In the genomic region with DNA sequence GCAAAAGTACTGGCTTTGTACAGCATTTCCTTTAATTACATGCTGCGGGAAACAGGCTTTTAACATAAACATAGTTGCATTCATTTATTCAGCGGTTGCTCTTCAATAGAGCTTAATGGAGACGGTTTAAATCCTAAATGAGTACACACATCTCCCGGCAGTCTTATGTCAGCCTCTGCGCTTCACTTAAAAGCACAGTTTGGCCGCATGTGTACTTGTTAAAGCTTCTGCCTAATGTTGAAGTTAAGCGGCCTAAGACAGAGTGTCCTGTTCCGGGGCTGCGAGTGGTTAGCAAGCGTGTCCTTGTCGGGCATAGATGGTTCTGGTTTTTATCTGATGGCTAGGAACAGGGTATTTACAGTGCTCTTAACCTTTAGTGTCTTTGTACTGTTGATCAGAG, we compare ENCODE assay signal across 27 mouse cellular contexts.
DNase-seq lines count a peak whose midpoint lies in the region; ATAC-seq and TF ChIP-seq lines count a peak whose summit lies in the region.
"Had no signal": no experiment of that assay in that cellular context is flagged by ENCODE, and none has a peak within 500 bp of the region (broad histone marks: within the 10 kb centered on the region; RNA-seq: fewer than 3 reads in every experiment).

No protein-coding gene starts in this region.

- DNase-seq in heart, adult 11 months: peak; percentile 66
- no peak for DNase-seq in heart, postnatal 14 days
- DNase-seq in midbrain, embryonic 14.5 days: peak; percentile 39
- DNase-seq in midbrain, postnatal 0 days (ENCODE audit: low spot score): no peak
- no peak for DNase-seq in cerebellum, adult 2 months
- no peak for DNase-seq in urinary bladder, postnatal 14 days (ENCODE audit: low spot score)
- DNase-seq: adrenal gland, postnatal 25 days; cerebellum, adult 18-20 months; cerebellum, postnatal 14 days; gastrocnemius, postnatal 14 days; heart, postnatal 36 days; kidney, adult 2 months; liver; lung, adult 2 months; lung, postnatal 10 days; retina, postnatal 1 day; right cerebral cortex, postnatal 14 days had no signal

- no peak overlapping the region for H3K27ac ChIP-seq in midbrain, embryonic 14.5 days (replicated peaks; ENCODE audit: low read depth, low read length)
- no peak overlapping the region for H3K27ac ChIP-seq in midbrain, postnatal 0 days (ENCODE audit: low read depth, low read length)
- H3K27ac ChIP-seq in forebrain, embryonic 13.5 days: peak overlapping the region; percentile 11; the same call in 1 of the 2 replicates
- peak overlapping the region; percentile 62; the same call in 1 of the 2 replicates for H3K27ac ChIP-seq in neural tube, embryonic 14.5 days (ENCODE audit: low read depth, low read length)
- H3K27ac ChIP-seq in cerebellum, adult 2 months (ENCODE audit: insufficient read depth, low read length): no peak overlapping the region
- H3K27ac ChIP-seq: heart, embryonic 10.5 days; heart, embryonic 15.5 days; hindbrain, embryonic 15.5 days; kidney, postnatal 0 days; liver, embryonic 14.5 days; macrophage had no signal

- no peaks in the 10 kb centered on the region for H3K9me3 ChIP-seq in midbrain, embryonic 14.5 days (ENCODE audit: control insufficient read depth, low read length)
- no peaks in the 10 kb centered on the region for H3K9me3 ChIP-seq in midbrain, postnatal 0 days (ENCODE audit: low read length)
- no peaks in the 10 kb centered on the region for H3K9me3 ChIP-seq in forebrain, embryonic 13.5 days (replicated peaks)
- H3K9me3 ChIP-seq in neural tube, embryonic 14.5 days (ENCODE audit: control insufficient read depth, low read length): no peaks in the 10 kb centered on the region
- H3K9me3 ChIP-seq: heart, embryonic 10.5 days; heart, embryonic 15.5 days; hindbrain, embryonic 15.5 days had no signal

- intact Hi-C loops in heart, postnatal 14 days (cut with DNase I): no loop called here

- no peaks in the 10 kb centered on the region for H3K36me3 ChIP-seq in midbrain, embryonic 14.5 days (ENCODE audit: control insufficient read depth, insufficient read depth, low read length)
- peaks cover 9% of the 10 kb centered on the region; the same call in 1 of the 2 replicates for H3K36me3 ChIP-seq in midbrain, postnatal 0 days (ENCODE audit: insufficient read depth, low read length)
- H3K36me3 ChIP-seq in forebrain, embryonic 13.5 days (ENCODE audit: poor library complexity, severe bottlenecking): 0 out of 2 replicates have a peak, but pooled peaks cover 3% of the 10 kb centered on the region
- H3K36me3 ChIP-seq in neural tube, embryonic 14.5 days (ENCODE audit: control insufficient read depth, insufficient read depth, low read length): no peaks in the 10 kb centered on the region
- H3K36me3 ChIP-seq: heart, embryonic 15.5 days had no signal

- no peak overlapping the region for H3K4me3 ChIP-seq in midbrain, embryonic 14.5 days (replicated peaks; ENCODE audit: low read depth, low read length)
- no peak overlapping the region for H3K4me3 ChIP-seq in midbrain, postnatal 0 days (ENCODE audit: low read depth, low read length)
- no peak overlapping the region for H3K4me3 ChIP-seq in forebrain, embryonic 13.5 days
- H3K4me3 ChIP-seq in neural tube, embryonic 14.5 days (ENCODE audit: low read depth, low read length): no peak overlapping the region
- no peak overlapping the region for H3K4me3 ChIP-seq in cerebellum, adult 2 months (replicated peaks; ENCODE audit: insufficient read depth, low read depth, low read length)
- H3K4me3 ChIP-seq: erythroblast, embryonic 14.5 days; heart, embryonic 10.5 days; heart, embryonic 15.5 days; hindbrain, embryonic 15.5 days had no signal

- TF ChIP-seq POLR2A in cerebellum, adult 2 months (IDR thresholded peaks at IDR 0.05; ENCODE audit: borderline replicate concordance, insufficient read depth, low read length): no peak

- H3K4me2 ChIP-seq in midbrain, embryonic 14.5 days (ENCODE audit: low read length): no peak overlapping the region
- no peak overlapping the region for H3K4me2 ChIP-seq in midbrain, postnatal 0 days (ENCODE audit: low read depth, low read length, poor library complexity, severe bottlenecking)
- peak overlapping the region; percentile 29 for H3K4me2 ChIP-seq in forebrain, embryonic 13.5 days
- no peak overlapping the region for H3K4me2 ChIP-seq in neural tube, embryonic 14.5 days (ENCODE audit: low read depth, low read length)
- H3K4me2 ChIP-seq: heart, embryonic 15.5 days; hindbrain, embryonic 15.5 days had no signal

- no peak overlapping the region for H3K9ac ChIP-seq in midbrain, embryonic 14.5 days (replicated peaks; ENCODE audit: low read length)
- H3K9ac ChIP-seq in midbrain, postnatal 0 days (replicated peaks; ENCODE audit: low read length, poor library complexity, severe bottlenecking): no peak overlapping the region
- no peak overlapping the region for H3K9ac ChIP-seq in forebrain, embryonic 13.5 days
- H3K9ac ChIP-seq in neural tube, embryonic 14.5 days (replicated peaks; ENCODE audit: low read depth, low read length): no peak overlapping the region
- H3K9ac ChIP-seq: heart, embryonic 15.5 days; hindbrain, embryonic 15.5 days; liver, embryonic 14.5 days had no signal

- peaks cover 7% of the 10 kb centered on the region; the same call in 1 of the 2 replicates for H3K27me3 ChIP-seq in midbrain, embryonic 14.5 days (ENCODE audit: control insufficient read depth, insufficient read depth, low read length)
- no peaks in the 10 kb centered on the region; the same call in 1 of the 2 replicates for H3K27me3 ChIP-seq in midbrain, postnatal 0 days (ENCODE audit: insufficient read depth, low read length)
- peaks cover 41% of the 10 kb centered on the region for H3K27me3 ChIP-seq in forebrain, embryonic 13.5 days
- no peaks in the 10 kb centered on the region for H3K27me3 ChIP-seq in neural tube, embryonic 14.5 days (ENCODE audit: control insufficient read depth, insufficient read depth, low read length)
- H3K27me3 ChIP-seq in cerebellum, adult 2 months (ENCODE audit: control insufficient read depth, insufficient read depth, low read length): no peaks in the 10 kb centered on the region
- H3K27me3 ChIP-seq: heart, embryonic 15.5 days had no signal

- peaks cover 11% of the 10 kb centered on the region for H3K4me1 ChIP-seq in midbrain, embryonic 14.5 days (ENCODE audit: control insufficient read depth, insufficient read depth, low read length)
- no peaks in the 10 kb centered on the region for H3K4me1 ChIP-seq in midbrain, postnatal 0 days (ENCODE audit: insufficient read depth, low read length)
- peaks cover 62% of the 10 kb centered on the region for H3K4me1 ChIP-seq in forebrain, embryonic 13.5 days
- peaks cover 6% of the 10 kb centered on the region; the same call in 1 of the 2 replicates for H3K4me1 ChIP-seq in neural tube, embryonic 14.5 days (ENCODE audit: control insufficient read depth, insufficient read depth, low read length)
- H3K4me1 ChIP-seq in cerebellum, adult 2 months (ENCODE audit: control insufficient read depth, insufficient read depth, low read length): no peaks in the 10 kb centered on the region

- no peak for TF ChIP-seq CTCF in midbrain, postnatal 0 days (IDR thresholded peaks at IDR 0.05)
- TF ChIP-seq CTCF in cerebellum, adult 2 months (IDR thresholded peaks at IDR 0.05; ENCODE audit: borderline replicate concordance, insufficient read depth, low read depth, low read length): no peak

- no peak for ATAC-seq in midbrain, embryonic 14.5 days (ENCODE audit: low FRiP score, low TSS enrichment)
- no peak for ATAC-seq in midbrain, postnatal 0 days (ENCODE audit: low FRiP score)
- ATAC-seq in forebrain, embryonic 13.5 days: peak; percentile 28
- ATAC-seq in neural tube, embryonic 14.5 days (ENCODE audit: low read depth): peak; percentile 57; the same call in 1 of the 2 replicates
- ATAC-seq: CD4-positive, CD25-positive, alpha-beta regulatory T cell, adult 4 months had no signal

- 35% methylated on average over 11 of the region's 11 CpGs for WGBS in midbrain, embryonic 14.5 days
- 53% methylated on average over 11 of the region's 11 CpGs for WGBS in midbrain, postnatal 0 days
- 13% methylated on average over 11 of the region's 11 CpGs for WGBS in forebrain, embryonic 13.5 days
- 46% methylated on average over 11 of the region's 11 CpGs for WGBS in neural tube, embryonic 14.5 days
- WGBS in cerebellum, adult 2 months: 88% methylated on average over 11 of the region's 11 CpGs

Comparison
In these comparisons a context has a peak if more than half of its experiments do, and no peak if none do; other contexts are left out.
1. DNase-seq: peak in heart, adult 11 months (single experiment) and midbrain, embryonic 14.5 days (single experiment); none in heart, postnatal 14 days (0 of 2), midbrain, postnatal 0 days (single experiment), cerebellum, adult 2 months (0 of 2) and urinary bladder, postnatal 14 days (single experiment).
2. ATAC-seq: peak in forebrain, embryonic 13.5 days (single experiment) and neural tube, embryonic 14.5 days (single experiment); none in midbrain, embryonic 14.5 days (single experiment) and midbrain, postnatal 0 days (single experiment).
3. H3K27ac ChIP-seq: peak in forebrain, embryonic 13.5 days (single experiment) and neural tube, embryonic 14.5 days (single experiment); none in midbrain, embryonic 14.5 days (single experiment), midbrain, postnatal 0 days (single experiment) and cerebellum, adult 2 months (single experiment).